Mouse (Mus musculus) liver, embryonic 14.5 days (tissue): ENCODE measurements at regions not wholly inside any gene's neighbourhood (a gene's known extent, or its start where the extent isn't known, plus 50 kb on each side); places are given as distances from the start of the nearest gene placed in this dataset.

ENCODE experiments used
- ATAC-seq: fragments of 200-750 bp; cut with Nextera tagmentation; 2 replicates; pipeline ENCODE4 v1.8.0; 2017; ENCODE audit warnings: moderate number of reproducible peaks, mild to moderate bottlenecking, moderate library complexity; ENCODE audit not compliant: insufficient read depth
- DNase-seq, 3 experiments: peaks; one replicate each; pipeline ENCODE4 v3.0.0-alpha.2; 2012 to 2013; ENCODE audit warnings: low read depth in 3 of 3, low spot score in 3 of 3
- H3K27ac ChIP-seq: fragments of 300-500 bp; sonication (generic); 2 replicates; pipeline ENCODE4 v1.5.1; 2014; ENCODE audit warnings: moderate library complexity, mild to moderate bottlenecking, control low read depth, inconsistent platforms
- H3K27me3 ChIP-seq: fragments of 300-500 bp; sonication (generic); 2 replicates; pipeline ENCODE4 v1.6.1; 2014; ENCODE audit warnings: mild to moderate bottlenecking, low read length, moderate library complexity; ENCODE audit not compliant: control insufficient read depth, insufficient read depth
- H3K36me3 ChIP-seq: fragments of 300-500 bp; sonication (generic); replicated peaks from 2 replicates; pipeline ENCODE4 v1.6.1; 2014; ENCODE audit warnings: low read depth; ENCODE audit not compliant: control insufficient read depth, insufficient read depth
- H3K4me1 ChIP-seq, 2 experiments: fragments of 200-500 bp in 1 of 2; fragments of 300-500 bp in 1 of 2; sonication (generic) in 1 of 2; replicated peaks; 2 replicates each; pipeline ENCODE4 v1.6.1; 2012 to 2014; ENCODE audit warnings: antibody characterized with exemption in 1 of 2, inconsistent platforms in 1 of 2, low read length in 1 of 2; ENCODE audit not compliant: control insufficient read depth in 2 of 2, insufficient read depth in 2 of 2
- H3K4me2 ChIP-seq: fragments of 300-500 bp; sonication (generic); 2 replicates; pipeline ENCODE4 v1.6.1; 2014; ENCODE audit warnings: low read depth, mild to moderate bottlenecking, control low read depth, moderate library complexity
- H3K4me3 ChIP-seq, 2 experiments: fragments of 200-500 bp in 1 of 2; fragments of 300-500 bp in 1 of 2; sonication (generic) in 1 of 2; 2 replicates each; pipeline ENCODE4 v1.5.1; 2012 to 2014; ENCODE audit warnings: low read depth in 2 of 2, low read length in 2 of 2, mild to moderate bottlenecking in 2 of 2, control low read depth in 1 of 2, inconsistent platforms in 1 of 2, moderate library complexity in 1 of 2; ENCODE audit not compliant: insufficient read depth in 1 of 2
- H3K9ac ChIP-seq: fragments of 300-500 bp; sonication (generic); replicated peaks from 2 replicates; pipeline ENCODE4 v1.6.1; 2014; ENCODE audit warnings: mild to moderate bottlenecking, control low read depth, moderate library complexity
- H3K9me3 ChIP-seq: fragments of 300-500 bp; sonication (generic); 2 replicates; pipeline ENCODE4 v1.6.1; 2016; ENCODE audit warnings: low read length, mixed read lengths; ENCODE audit not compliant: control insufficient read depth
- CTCF ChIP-seq: IDR thresholded peaks from 2 replicates; pipeline ENCODE4 v1.5.1; 2016; ENCODE audit warnings: antibody characterized with exemption, low read depth, control low read depth
- EP300 ChIP-seq: IDR thresholded peaks from 2 replicates; pipeline ENCODE4 v1.6.1; 2016; ENCODE audit warnings: antibody characterized with exemption, low read depth
- WGBS: fragments of 180-500 bp; shearing (Covaris S2); extraction: QIAGEN DNeasy Blood & Tissue Kit; methylation state at CpG from one replicate; pipeline ENCODE4 v1.1.7; 2014; ENCODE audit not compliant: insufficient replicate concordance; 5-methylcytosine and 5-hydroxymethylcytosine counted together

- no peak for DNase-seq
- H3K4me1 ChIP-seq, result no peaks in the 10 kb centered on the region
- H3K9me3 ChIP-seq, result no peaks in the 10 kb centered on the region
- WGBS, result 9% methylated on average over 4 of the region's 4 CpGs
- H3K4me3 ChIP-seq, result no peak overlapping the region
- no peak overlapping the region for H3K4me2 ChIP-seq
- no peak for ATAC-seq
- no peaks in the 10 kb centered on the region for H3K36me3 ChIP-seq
- no peak overlapping the region for H3K27ac ChIP-seq
- TF ChIP-seq CTCF, result no peak
- TF ChIP-seq EP300, result no peak
- no peak overlapping the region for H3K9ac ChIP-seq
- H3K27me3 ChIP-seq, result peaks cover 8% of the 10 kb centered on the region; the same call in 1 of the 2 replicates
These were observed 186.8 kb downstream of the Irx2 start for GRCm38 (mm10) chr13:72815236-72815932.

- no peak overlapping the region for H3K4me2 ChIP-seq
- no peak for DNase-seq
- H3K4me1 ChIP-seq, result no peaks in the 10 kb centered on the region
- H3K27me3 ChIP-seq, result peaks cover 8% of the 10 kb centered on the region; the same call in 1 of the 2 replicates
- H3K9ac ChIP-seq, result no peak overlapping the region
- H3K4me3 ChIP-seq, result no peak overlapping the region
- TF ChIP-seq CTCF (no peak), EP300 (no peak)
- no peaks in the 10 kb centered on the region for H3K9me3 ChIP-seq
- ATAC-seq, result no peak
- H3K27ac ChIP-seq, result no peak overlapping the region
- WGBS, result 11% methylated on average over 18 of the region's 18 CpGs
- H3K36me3 ChIP-seq, result no peaks in the 10 kb centered on the region
These were observed 187.4 kb downstream of the Irx2 start for GRCm38 (mm10) chr13:72815933-72816553.

- ATAC-seq (no peak), DNase-seq (no peak)
- no peak overlapping the region for H3K27ac ChIP-seq
- H3K9ac ChIP-seq, result no peak overlapping the region
- no peaks in the 10 kb centered on the region for H3K4me1 ChIP-seq
- TF ChIP-seq CTCF, result no peak
- TF ChIP-seq EP300, result no peak
- no peak overlapping the region for H3K4me2 ChIP-seq
- H3K27me3 ChIP-seq, result peaks cover 8% of the 10 kb centered on the region; the same call in 1 of the 2 replicates
- H3K4me3 ChIP-seq, result no peak overlapping the region
- WGBS, result 10% methylated on average over 8 of the region's 8 CpGs
- H3K36me3 ChIP-seq, result no peaks in the 10 kb centered on the region
- no peaks in the 10 kb centered on the region for H3K9me3 ChIP-seq
These were observed 188.2 kb downstream of the Irx2 start for GRCm38 (mm10) chr13:72816856-72817255.

- DNase-seq (no peak), ATAC-seq (no peak)
- no peak overlapping the region for H3K9ac ChIP-seq
- TF ChIP-seq EP300 (no peak), CTCF (no peak)
- no peaks in the 10 kb centered on the region for H3K4me1 ChIP-seq
- H3K4me3 ChIP-seq, result no peak overlapping the region
- no peak overlapping the region for H3K4me2 ChIP-seq
- no peak overlapping the region for H3K27ac ChIP-seq
- no peaks in the 10 kb centered on the region for H3K36me3 ChIP-seq
- H3K9me3 ChIP-seq, result no peaks in the 10 kb centered on the region
- WGBS, result 11% methylated on average over 2 of the region's 2 CpGs
- H3K27me3 ChIP-seq, result peaks cover 8% of the 10 kb centered on the region; the same call in 1 of the 2 replicates
These were observed 188.9 kb downstream of the Irx2 start for GRCm38 (mm10) chr13:72817521-72817920.

GRCm38 (mm10) chr13:72817930-72818329, 189.3 kb downstream of the Irx2 start:
- ATAC-seq, result no peak
- Histone ChIP-seq H3K4me1 (no peaks in the 10 kb centered on the region), H3K9ac (no peak overlapping the region), H3K9me3 (no peaks in the 10 kb centered on the region), H3K27me3 (peaks cover 8% of the 10 kb centered on the region; the same call in 1 of the 2 replicates), H3K27ac (no peak overlapping the region), H3K36me3 (no peaks in the 10 kb centered on the region), H3K4me2 (no peak overlapping the region), H3K4me3 (no peak overlapping the region)
- no peak for DNase-seq
- TF ChIP-seq CTCF, result no peak
- no peak for TF ChIP-seq EP300
- WGBS, result 24% methylated on average over 6 of the region's 6 CpGs
